Mouse (Mus musculus): ENCODE results near the gene Dennd5a. TPM values are rescaled to one million over a fixed set of nuclear protein-coding genes. Genes with fewer than 3 reads are reported as not detected.

Dennd5a gene
- polyA plus RNA-seq, 1 experiment from 2014 or later: 57.3 TPM

DNA sequence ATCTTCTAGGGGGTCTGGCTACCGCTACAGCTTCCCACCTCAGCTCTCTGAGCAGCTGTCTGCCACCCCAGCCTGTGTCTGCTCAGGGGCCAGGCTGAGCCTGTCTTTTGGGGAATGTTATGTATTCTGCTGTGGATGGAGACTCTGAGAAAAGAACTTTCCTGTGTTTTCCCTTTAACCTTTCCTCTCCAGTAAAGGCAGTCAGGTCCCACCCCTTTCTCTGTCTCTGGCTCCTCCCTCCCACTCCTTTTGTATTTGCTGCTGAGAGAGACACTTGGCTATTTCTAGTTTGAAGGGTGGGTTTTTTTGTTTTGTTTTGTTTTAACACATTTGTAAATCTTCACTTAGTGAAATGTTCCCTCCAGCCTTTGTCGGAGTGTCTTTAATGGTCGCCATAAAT is 93.6 kb downstream of the Dennd5a start:
- 29% methylated on average over 3 of the region's 3 CpGs for WGBS
- Histone ChIP-seq H3K9me3 (ENCODE audit: control insufficient read depth, low read length) (no peaks in the 10 kb centered on the region), H3K4me3 (ENCODE audit: low read depth, low read length) (no peak overlapping the region), H3K27ac (ENCODE audit: low read depth, low read length) (no peak overlapping the region), H3K4me1 (replicated peaks; ENCODE audit: control insufficient read depth, insufficient read depth, low read length) (peaks cover 3% of the 10 kb centered on the region; the same call in 1 of the 2 replicates), H3K9ac (ENCODE audit: low read depth, low read length) (no peak overlapping the region), H3K4me2 (replicated peaks; ENCODE audit: low read depth, low read length) (no peak overlapping the region), H3K27me3 (ENCODE audit: control insufficient read depth, insufficient read depth, low read length) (peaks cover 6% of the 10 kb centered on the region; the same call in 1 of the 2 replicates), H3K36me3 (ENCODE audit: control insufficient read depth, insufficient read depth, low read length) (no peaks in the 10 kb centered on the region)
- DNase-seq (ENCODE audit: low spot score) (peak; percentile 28), ATAC-seq (ENCODE audit: low FRiP score) (peak; percentile 25; the same call in 1 of the 2 replicates)

DNA sequence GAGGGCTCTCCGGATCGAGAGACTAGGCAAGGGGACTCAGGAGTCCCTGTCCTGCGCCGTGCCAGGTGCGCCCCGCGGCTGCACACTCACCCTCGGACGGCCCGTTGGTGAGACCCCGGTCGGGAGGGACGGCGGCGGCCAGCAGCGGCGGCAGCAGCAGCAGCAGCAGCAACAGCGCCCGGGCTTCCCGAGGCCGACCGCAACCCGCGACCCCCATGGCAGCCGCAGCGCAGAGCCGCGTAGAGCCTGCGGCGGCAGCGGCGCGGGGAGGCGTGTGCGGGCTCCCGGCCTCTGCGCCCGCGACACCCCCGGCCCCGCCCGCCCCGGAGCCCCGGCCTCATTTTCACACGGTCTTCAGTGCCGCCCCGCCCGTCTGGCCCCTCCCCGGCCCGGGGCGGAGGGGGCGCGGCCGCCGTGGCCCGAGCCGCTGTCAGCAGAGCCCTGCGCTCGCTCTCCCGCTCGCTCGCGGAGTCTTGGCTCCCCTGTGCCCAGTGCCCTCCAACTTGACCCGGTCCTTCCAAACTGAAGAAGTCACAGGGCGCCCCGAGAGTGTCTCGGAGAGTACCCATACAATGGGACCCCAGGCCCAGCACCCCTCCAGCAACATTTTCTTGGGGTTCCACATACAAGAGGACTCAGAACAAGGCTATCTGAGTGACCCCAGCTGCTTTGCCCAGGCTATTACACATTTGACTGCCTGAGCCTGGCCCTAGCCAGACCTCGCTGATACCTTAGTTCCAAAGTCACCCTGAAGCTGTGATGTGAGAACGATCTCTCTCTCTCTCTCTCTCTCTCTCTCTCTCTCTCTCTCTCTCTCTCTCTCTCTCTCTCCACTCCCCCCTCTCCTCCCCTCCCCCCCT is 94.7 kb downstream of the Dennd5a start, which contains the start of gene Scube2:
Gene Scube2 (minus strand): TSS at position 310 of the 860 bp plus-strand sequence.
- under 1% methylated on average over 44 of the region's 69 CpGs for WGBS
- no peaks in the 10 kb centered on the region for H3K9me3 ChIP-seq (ENCODE audit: control insufficient read depth, low read length)
- peaks cover 3% of the 10 kb centered on the region; the same call in 1 of the 2 replicates for H3K4me1 ChIP-seq (replicated peaks; ENCODE audit: control insufficient read depth, insufficient read depth, low read length)
- ATAC-seq (ENCODE audit: low FRiP score) (peak; percentile 81), DNase-seq (ENCODE audit: low spot score) (peak; percentile 69)
- H3K27me3 ChIP-seq (ENCODE audit: control insufficient read depth, insufficient read depth, low read length): peaks cover 6% of the 10 kb centered on the region; the same call in 1 of the 2 replicates
- peak within 1 kb of the TSS; percentile 68 for H3K4me3 ChIP-seq (ENCODE audit: low read depth, low read length)
- H3K36me3 ChIP-seq (ENCODE audit: control insufficient read depth, insufficient read depth, low read length): no peaks in the 10 kb centered on the region
- H3K27ac ChIP-seq (ENCODE audit: low read depth, low read length): 0 out of 2 replicates have a peak within 1 kb of the TSS, but pooled peaks have one; percentile 33
- peak within 1 kb of the TSS; percentile 97 for H3K4me2 ChIP-seq (replicated peaks; ENCODE audit: low read depth, low read length)
- peak within 1 kb of the TSS; percentile 69 for H3K9ac ChIP-seq (ENCODE audit: low read depth, low read length)

DNA sequence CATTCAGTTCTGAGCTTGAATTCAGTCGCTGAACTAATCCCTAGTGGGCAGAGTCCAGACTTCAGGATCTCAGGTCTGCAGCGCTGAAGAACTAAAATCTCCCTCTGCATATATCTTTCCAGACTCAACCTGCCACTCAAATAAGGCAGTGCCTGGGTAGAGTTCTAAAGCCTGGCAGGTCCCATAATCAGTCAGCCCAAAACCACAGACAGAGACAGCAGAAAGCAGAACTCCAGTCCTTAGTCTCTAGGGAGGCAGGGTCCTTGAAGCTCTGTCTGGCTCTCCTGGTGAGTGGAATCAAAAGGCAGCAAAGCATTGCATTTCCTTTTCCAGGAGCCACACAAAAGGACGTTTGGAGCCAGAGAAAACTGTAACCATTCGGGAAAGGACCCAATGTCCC is 96.7 kb downstream of the Dennd5a start:
- ATAC-seq (ENCODE audit: low FRiP score) (no peak), DNase-seq (ENCODE audit: low spot score) (no peak)
- Histone ChIP-seq H3K4me2 (replicated peaks; ENCODE audit: low read depth, low read length) (no peak overlapping the region), H3K4me1 (replicated peaks; ENCODE audit: control insufficient read depth, insufficient read depth, low read length) (peaks cover 3% of the 10 kb centered on the region; the same call in 1 of the 2 replicates), H3K9me3 (ENCODE audit: control insufficient read depth, low read length) (no peaks in the 10 kb centered on the region), H3K4me3 (ENCODE audit: low read depth, low read length) (no peak overlapping the region), H3K36me3 (ENCODE audit: control insufficient read depth, insufficient read depth, low read length) (no peaks in the 10 kb centered on the region), H3K27ac (ENCODE audit: low read depth, low read length) (no peak overlapping the region), H3K9ac (ENCODE audit: low read depth, low read length) (no peak overlapping the region), H3K27me3 (ENCODE audit: control insufficient read depth, insufficient read depth, low read length) (peaks cover 6% of the 10 kb centered on the region; the same call in 1 of the 2 replicates)
- 17% methylated on average over 4 of the region's 4 CpGs for WGBS

GRCm38 (mm10) chr7:109860162-109860561 is 100.1 kb downstream of the Dennd5a start:
- no peak overlapping the region for H3K4me3 ChIP-seq (ENCODE audit: low read depth, low read length)
- DNase-seq (ENCODE audit: low spot score): no peak
- ATAC-seq (ENCODE audit: low FRiP score): no peak
- H3K27ac ChIP-seq (ENCODE audit: low read depth, low read length): no peak overlapping the region
- no peak overlapping the region for H3K9ac ChIP-seq (ENCODE audit: low read depth, low read length)
- no peaks in the 10 kb centered on the region for H3K9me3 ChIP-seq (ENCODE audit: control insufficient read depth, low read length)
- H3K4me1 ChIP-seq (replicated peaks; ENCODE audit: control insufficient read depth, insufficient read depth, low read length): no peaks in the 10 kb centered on the region
- H3K36me3 ChIP-seq (ENCODE audit: control insufficient read depth, insufficient read depth, low read length): no peaks in the 10 kb centered on the region
- peaks cover 6% of the 10 kb centered on the region; the same call in 1 of the 2 replicates for H3K27me3 ChIP-seq (ENCODE audit: control insufficient read depth, insufficient read depth, low read length)
- H3K4me2 ChIP-seq (replicated peaks; ENCODE audit: low read depth, low read length): no peak overlapping the region
- WGBS: 83% methylated on average over 7 of the region's 7 CpGs

GRCm38 (mm10) chr7:109859354-109859753 is 100.9 kb downstream of the Dennd5a start:
- DNase-seq (ENCODE audit: low spot score): no peak
- H3K4me2 ChIP-seq (replicated peaks; ENCODE audit: low read depth, low read length): no peak overlapping the region
- H3K9ac ChIP-seq (ENCODE audit: low read depth, low read length): no peak overlapping the region
- H3K9me3 ChIP-seq (ENCODE audit: control insufficient read depth, low read length): no peaks in the 10 kb centered on the region
- no peaks in the 10 kb centered on the region for H3K27me3 ChIP-seq (ENCODE audit: control insufficient read depth, insufficient read depth, low read length)
- no peak for ATAC-seq (ENCODE audit: low FRiP score)
- 77% methylated on average over 6 of the region's 6 CpGs for WGBS
- H3K27ac ChIP-seq (ENCODE audit: low read depth, low read length): no peak overlapping the region
- H3K4me3 ChIP-seq (ENCODE audit: low read depth, low read length): no peak overlapping the region
- H3K4me1 ChIP-seq (replicated peaks; ENCODE audit: control insufficient read depth, insufficient read depth, low read length): no peaks in the 10 kb centered on the region
- H3K36me3 ChIP-seq (ENCODE audit: control insufficient read depth, insufficient read depth, low read length): no peaks in the 10 kb centered on the region

- 60% methylated on average over 7 of the region's 7 CpGs for WGBS
- Histone ChIP-seq H3K27ac (ENCODE audit: low read depth, low read length) (no peak overlapping the region), H3K4me3 (ENCODE audit: low read depth, low read length) (no peak overlapping the region), H3K4me2 (replicated peaks; ENCODE audit: low read depth, low read length) (no peak overlapping the region), H3K36me3 (ENCODE audit: control insufficient read depth, insufficient read depth, low read length) (no peaks in the 10 kb centered on the region), H3K27me3 (ENCODE audit: control insufficient read depth, insufficient read depth, low read length) (no peaks in the 10 kb centered on the region), H3K9me3 (ENCODE audit: control insufficient read depth, low read length) (no peaks in the 10 kb centered on the region), H3K9ac (ENCODE audit: low read depth, low read length) (no peak overlapping the region), H3K4me1 (replicated peaks; ENCODE audit: control insufficient read depth, insufficient read depth, low read length) (peaks cover 4% of the 10 kb centered on the region)
- ATAC-seq (ENCODE audit: low FRiP score) (no peak), DNase-seq (ENCODE audit: low spot score) (no peak)
These were observed 107.5 kb downstream of the Dennd5a start for GRCm38 (mm10) chr7:109852752-109853212.

GRCm38 (mm10) chr7:109852017-109852416 is 108.3 kb downstream of the Dennd5a start:
- DNase-seq (ENCODE audit: low spot score) (no peak), ATAC-seq (ENCODE audit: low FRiP score) (no peak)
- no peak overlapping the region for H3K4me2 ChIP-seq (replicated peaks; ENCODE audit: low read depth, low read length)
- WGBS: 83% methylated on average over 7 of the region's 7 CpGs
- peaks cover 4% of the 10 kb centered on the region for H3K4me1 ChIP-seq (replicated peaks; ENCODE audit: control insufficient read depth, insufficient read depth, low read length)
- no peak overlapping the region for H3K4me3 ChIP-seq (ENCODE audit: low read depth, low read length)
- H3K27me3 ChIP-seq (ENCODE audit: control insufficient read depth, insufficient read depth, low read length): no peaks in the 10 kb centered on the region
- no peaks in the 10 kb centered on the region for H3K9me3 ChIP-seq (ENCODE audit: control insufficient read depth, low read length)
- no peak overlapping the region for H3K9ac ChIP-seq (ENCODE audit: low read depth, low read length)
- no peak overlapping the region for H3K27ac ChIP-seq (ENCODE audit: low read depth, low read length)
- no peaks in the 10 kb centered on the region for H3K36me3 ChIP-seq (ENCODE audit: control insufficient read depth, insufficient read depth, low read length)

DNA sequence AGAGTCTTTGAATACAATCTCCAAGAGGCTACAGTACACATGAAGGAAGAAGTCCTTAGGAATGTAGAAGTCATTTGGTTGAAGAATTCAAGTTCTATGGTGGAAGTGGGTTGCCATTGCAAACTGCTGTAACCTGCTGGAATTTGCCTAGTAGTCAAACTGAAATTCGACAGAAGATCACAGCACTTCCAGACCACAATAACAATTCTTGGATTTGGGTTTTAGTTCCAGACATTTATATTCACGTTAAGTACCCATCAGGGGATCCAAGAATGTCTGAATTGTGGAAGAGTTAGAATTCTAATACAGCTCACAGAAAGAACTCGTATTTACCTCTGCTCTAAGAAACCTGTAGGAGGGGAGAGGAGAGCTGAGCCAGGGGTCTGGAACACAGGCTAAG is 109.7 kb downstream of the Dennd5a start:
- Histone ChIP-seq H3K36me3 (ENCODE audit: control insufficient read depth, insufficient read depth, low read length) (no peaks in the 10 kb centered on the region), H3K27me3 (ENCODE audit: control insufficient read depth, insufficient read depth, low read length) (no peaks in the 10 kb centered on the region), H3K4me3 (ENCODE audit: low read depth, low read length) (no peak overlapping the region), H3K9ac (ENCODE audit: low read depth, low read length) (no peak overlapping the region), H3K4me2 (replicated peaks; ENCODE audit: low read depth, low read length) (no peak overlapping the region), H3K4me1 (replicated peaks; ENCODE audit: control insufficient read depth, insufficient read depth, low read length) (peaks cover 4% of the 10 kb centered on the region), H3K27ac (ENCODE audit: low read depth, low read length) (peak overlapping the region; percentile 62; the same call in 1 of the 2 replicates), H3K9me3 (ENCODE audit: control insufficient read depth, low read length) (no peaks in the 10 kb centered on the region)
- WGBS: 49% methylated on average over 3 of the region's 3 CpGs
- ATAC-seq (ENCODE audit: low FRiP score) (0 out of 2 replicates have a peak, but pooled peaks have one; percentile 31), DNase-seq (ENCODE audit: low spot score) (no peak)
